Comparison of ENCODE assay signal across 8 mouse cellular contexts in the genomic region with DNA sequence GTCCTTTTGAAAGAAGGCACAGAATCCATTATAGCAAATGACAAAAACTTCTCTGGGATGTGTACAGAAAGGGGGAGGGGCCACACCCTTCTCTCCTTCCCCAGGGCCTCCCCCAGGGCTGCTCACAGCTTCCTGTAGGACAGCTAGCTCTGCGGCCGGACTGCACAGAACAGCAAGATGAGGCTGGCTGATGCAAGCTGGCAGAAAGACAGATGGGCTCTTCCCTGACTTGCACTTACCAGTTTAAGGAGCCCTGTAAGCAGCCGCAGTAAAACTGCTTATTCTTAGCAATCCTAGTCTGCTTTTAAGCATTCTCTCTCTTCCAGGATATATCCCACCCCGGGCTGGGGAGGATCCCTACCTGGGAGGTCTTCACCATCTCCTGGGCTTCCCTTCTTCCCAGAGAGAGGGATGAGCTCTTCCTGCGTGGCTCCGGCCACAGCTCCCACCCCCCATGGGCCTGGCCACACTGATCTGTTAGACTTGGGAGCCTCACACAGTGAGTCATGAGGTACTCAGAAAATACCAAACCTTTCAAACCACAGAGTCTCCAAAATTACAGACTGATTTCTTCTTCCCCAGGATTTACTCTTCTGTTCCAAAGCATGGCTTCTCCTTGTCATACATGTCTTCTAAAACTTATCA.
DNase-seq lines count a peak whose midpoint lies in the region; ATAC-seq and TF ChIP-seq lines count a peak whose summit lies in the region.

No protein-coding gene starts in this region.

- peak; percentile 97 for DNase-seq in heart, adult 11 months
- DNase-seq in heart, adult 8-10 months (ENCODE audit: low spot score), result no peak
- DNase-seq in urinary bladder, postnatal 14 days (ENCODE audit: low spot score), result peak; percentile 43
- no peak for DNase-seq in urinary bladder, postnatal 10 days (ENCODE audit: low spot score)
- DNase-seq in heart, postnatal 0 days (ENCODE audit: low spot score), result no peak
- no peak for DNase-seq in spleen, postnatal 4 days (ENCODE audit: low spot score in 2 of 2)

- H3K36me3 ChIP-seq in heart, postnatal 0 days (replicated peaks; ENCODE audit: control insufficient read depth, insufficient read depth, low read length), result no peaks in the 10 kb centered on the region
- peaks cover 2% of the 10 kb centered on the region; the same call in 1 of the 2 replicates for H3K36me3 ChIP-seq in neural tube, embryonic 13.5 days

- H3K9me3 ChIP-seq in heart, postnatal 0 days (replicated peaks; ENCODE audit: control insufficient read depth, low read length), result no peaks in the 10 kb centered on the region
- H3K9me3 ChIP-seq in neural tube, embryonic 13.5 days, result no peaks in the 10 kb centered on the region

- H3K9ac ChIP-seq in heart, postnatal 0 days (replicated peaks; ENCODE audit: low read depth, low read length), result no peak overlapping the region
- H3K9ac ChIP-seq in neural tube, embryonic 13.5 days, result peak overlapping the region; percentile 53

- H3K4me1 ChIP-seq in heart, postnatal 0 days (ENCODE audit: control insufficient read depth, insufficient read depth), result no peaks in the 10 kb centered on the region; the same call in 1 of the 2 replicates
- H3K4me1 ChIP-seq in neural tube, embryonic 13.5 days (replicated peaks), result peaks cover 33% of the 10 kb centered on the region

- 32% methylated on average over 6 of the region's 6 CpGs for WGBS in heart, postnatal 0 days
- 36% methylated on average over 6 of the region's 6 CpGs for WGBS in neural tube, embryonic 13.5 days

- peak overlapping the region; percentile 51; the same call in 1 of the 2 replicates for H3K27ac ChIP-seq in heart, postnatal 0 days (ENCODE audit: low read depth)
- peak overlapping the region; percentile 33 for H3K27ac ChIP-seq in neural tube, embryonic 13.5 days (replicated peaks)

- no peaks in the 10 kb centered on the region for H3K27me3 ChIP-seq in heart, postnatal 0 days (ENCODE audit: control insufficient read depth, insufficient read depth, low read length)
- H3K27me3 ChIP-seq in neural tube, embryonic 13.5 days, result no peaks in the 10 kb centered on the region

- TF ChIP-seq CTCF in heart, postnatal 0 days (IDR thresholded peaks at IDR 0.05; ENCODE audit: low read depth), result no peak

- TF ChIP-seq EP300 in heart, postnatal 0 days (IDR thresholded peaks at IDR 0.05; ENCODE audit: low read depth), result no peak

- no peak for ATAC-seq in heart, postnatal 0 days (ENCODE audit: insufficient read depth, low read depth)
- 0 out of 2 replicates have a peak, but pooled peaks have one; percentile 41 for ATAC-seq in neural tube, embryonic 13.5 days (ENCODE audit: low read depth)
- no peak for ATAC-seq in erythroid progenitor cell, adult 5-6 weeks (replicated peaks; ENCODE audit: low FRiP score, poor library complexity, severe bottlenecking)

- no peak overlapping the region for H3K4me3 ChIP-seq in heart, postnatal 0 days (ENCODE audit: low read depth, low read length)
- no peak overlapping the region for H3K4me3 ChIP-seq in neural tube, embryonic 13.5 days

- no peak overlapping the region for H3K4me2 ChIP-seq in heart, postnatal 0 days (ENCODE audit: low read depth, low read length)
- H3K4me2 ChIP-seq in neural tube, embryonic 13.5 days, result no peak overlapping the region

Comparison
In these comparisons a context has a peak if more than half of its experiments do, and no peak if none do; other contexts are left out.
1. DNase-seq: peak in heart, adult 11 months (single experiment) and urinary bladder, postnatal 14 days (single experiment); none in heart, adult 8-10 months (single experiment), urinary bladder, postnatal 10 days (single experiment), heart, postnatal 0 days (single experiment) and spleen, postnatal 4 days (0 of 2).